Mouse (Mus musculus) thymus, postnatal 10 days (tissue): ENCODE results near the gene Pld6.
"Not testable (repeated sequence)": the region's sequence is repeated elsewhere in the genome, so short reads cannot be mapped to it uniquely, and the experiment has no call there.

ENCODE experiments used
- DNase-seq, 2 experiments: peaks; one replicate each; pipeline ENCODE4 v3.0.0; 2021; ENCODE audit warnings: low spot score in 2 of 2

Pld6 gene

GRCm38 (mm10) chr11:59746614-59747013 lies 40.8 kb downstream of the Pld6 start:
- peak; percentile 25 to 54 for DNase-seq

DNA sequence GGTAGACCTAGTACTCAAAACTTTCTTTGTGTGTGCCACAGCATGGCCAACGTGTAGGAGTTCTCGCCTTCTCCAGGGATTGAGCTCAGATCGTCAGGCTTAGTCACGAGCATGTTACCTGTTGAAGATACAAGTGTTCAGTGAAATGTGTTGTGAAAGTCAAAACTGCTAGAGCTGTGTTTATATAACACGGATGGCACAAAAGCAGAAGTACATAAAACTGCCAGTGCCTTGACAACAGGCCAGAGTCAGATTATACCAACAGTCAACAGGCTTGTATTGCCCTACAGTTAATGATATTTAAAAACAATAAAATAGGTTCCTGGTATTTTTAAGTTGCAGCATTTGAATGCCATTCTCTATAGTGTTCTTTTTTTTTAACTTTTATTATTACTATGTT lies 41.6 kb downstream of the Pld6 start:
- no peak for DNase-seq

- DNase-seq: no peak
Observed at GRCm38 (mm10) chr11:59744374-59744773, 43.1 kb downstream of the Pld6 start.

DNA sequence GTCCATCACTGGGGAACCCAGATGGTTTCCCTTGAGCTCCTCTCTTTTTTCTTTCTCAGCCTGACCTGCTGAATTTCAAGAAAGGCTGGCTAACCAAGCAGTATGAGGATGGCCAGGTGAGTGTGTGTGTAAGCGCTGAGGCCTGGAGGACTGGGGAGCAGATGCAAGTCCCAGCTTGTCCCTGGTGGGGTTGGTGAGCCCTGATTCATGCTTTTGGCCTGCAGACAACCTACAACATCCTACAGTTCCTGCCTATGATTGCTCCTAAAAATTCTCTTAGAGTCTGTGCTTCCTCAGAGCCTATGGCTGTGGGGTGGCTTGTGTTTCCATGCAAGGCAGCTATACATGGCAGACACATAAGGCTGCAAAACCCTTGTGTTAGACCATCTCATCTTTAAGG lies 43.7 kb downstream of the Pld6 start:
- DNase-seq: no peak

DNA sequence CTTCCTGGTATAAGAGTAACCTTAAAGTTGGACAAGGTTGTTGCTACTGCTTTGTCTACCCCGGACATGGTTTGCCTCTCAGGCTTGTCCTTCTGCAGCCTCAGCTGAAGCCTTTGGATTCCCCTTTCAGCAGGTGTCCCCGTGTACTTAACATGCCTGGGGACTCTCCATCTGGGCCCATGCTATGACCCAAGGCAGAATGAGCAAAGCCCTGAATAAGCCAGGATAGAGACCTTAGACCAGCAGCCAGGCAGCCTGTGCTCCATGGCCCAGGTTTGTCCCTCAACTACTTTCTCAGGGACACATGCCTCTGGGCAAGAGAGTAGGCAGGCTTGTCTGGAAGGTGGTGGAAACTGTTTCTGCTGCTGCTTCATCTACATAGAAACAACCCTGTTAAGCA lies 44.1 kb downstream of the Pld6 start:
- no peak for DNase-seq

DNA sequence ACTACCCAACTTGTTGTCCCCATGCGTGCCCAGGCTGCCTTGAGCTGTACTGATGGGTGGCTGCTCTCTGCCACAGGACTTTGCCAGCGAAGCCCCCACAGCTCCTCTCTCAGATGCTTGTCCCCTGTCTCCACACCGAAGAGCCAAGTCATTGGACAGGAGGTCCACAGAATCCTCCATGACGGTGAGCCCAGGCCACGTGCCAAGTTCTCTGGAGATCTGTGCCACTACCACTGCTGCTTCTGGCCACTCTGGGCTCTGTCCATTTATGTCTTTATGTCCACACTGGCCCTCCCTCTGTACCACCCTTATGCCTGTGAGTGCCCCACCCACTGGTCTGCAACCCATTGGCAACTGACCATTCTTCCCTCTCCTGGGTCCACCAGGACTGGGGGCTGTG lies 45.5 kb downstream of the Pld6 start:
- no peak for DNase-seq

DNA sequence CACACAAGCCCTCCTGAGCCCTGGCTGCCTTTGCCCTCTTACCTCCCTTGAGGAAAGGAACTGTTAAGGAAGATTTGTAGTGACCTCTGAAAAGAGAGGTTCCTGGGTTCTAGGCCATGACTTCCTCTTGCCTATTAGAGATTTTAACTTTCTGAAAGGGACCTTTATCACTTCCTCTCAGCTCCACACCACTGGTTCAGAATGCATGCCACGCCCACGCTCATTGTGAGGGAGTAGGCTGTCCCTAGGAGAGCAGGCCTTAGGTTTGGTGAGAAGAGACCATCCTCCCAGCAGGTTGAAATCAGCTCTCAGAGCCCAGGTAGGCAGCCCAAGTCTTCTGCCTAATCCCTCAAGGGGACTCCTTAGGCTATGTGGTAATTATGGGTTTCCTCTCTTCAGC lies 47.4 kb downstream of the Pld6 start:
- DNase-seq: no peak

GRCm38 (mm10) chr11:59737250-59737649 lies 50.2 kb downstream of the Pld6 start:
- no peak for DNase-seq

- not testable (repeated sequence) for DNase-seq
Observed at GRCm38 (mm10) chr11:59735938-59736337, 51.5 kb downstream of the Pld6 start.

- no peak for DNase-seq
Observed at GRCm38 (mm10) chr11:59734335-59734734, 53.1 kb downstream of the Pld6 start.
